Mouse (Mus musculus): Measurements from ENCODE around the gene Hipk2.

GRCm38 (mm10) chr6:38682532-38682931, 193.4 kb downstream of the Hipk2 start:
- TF ChIP-seq POLR2A (IDR thresholded peaks at IDR 0.05; ENCODE audit: extremely low read depth, insufficient read depth, low read length), result no peak
- TF ChIP-seq CTCF (IDR thresholded peaks at IDR 0.05; ENCODE audit: extremely low read depth, insufficient read depth, low read length), result no peak
